Mouse (Mus musculus) liver, postnatal 0 days (tissue): ENCODE measurements at regions not wholly inside any gene's neighbourhood (a gene's known extent, or its start where the extent isn't known, plus 50 kb on each side); places are given as distances from the start of the nearest gene placed in this dataset.

Experiments used
- ATAC-seq: fragments of 200-750 bp; cut with Nextera tagmentation; 2 replicates; pipeline ENCODE4 v1.8.0; 2017; ENCODE audit warnings: mild to moderate bottlenecking, moderate library complexity
- DNase-seq: peaks from one replicate; pipeline ENCODE4 v3.0.0-alpha.2; 2016
- H3K27ac ChIP-seq: fragments of 300-500 bp; sonication (generic); 2 replicates; pipeline ENCODE4 v1.5.1; 2014; ENCODE audit warnings: antibody characterized with exemption, moderate library complexity, mild to moderate bottlenecking, low read depth
- H3K27me3 ChIP-seq: fragments of 300-500 bp; sonication (generic); 2 replicates; pipeline ENCODE4 v1.6.1; 2014; ENCODE audit warnings: low read length, control low read depth, mixed read lengths; ENCODE audit not compliant: insufficient read depth
- H3K36me3 ChIP-seq: fragments of 300-500 bp; sonication (generic); replicated peaks from 2 replicates; pipeline ENCODE4 v1.6.1; 2014; ENCODE audit warnings: mild to moderate bottlenecking, control low read depth, low read length, moderate library complexity, mixed read lengths; ENCODE audit not compliant: insufficient read depth
- H3K4me1 ChIP-seq: fragments of 300-500 bp; sonication (generic); 2 replicates; pipeline ENCODE4 v1.6.1; 2014; ENCODE audit warnings: antibody characterized with exemption, mild to moderate bottlenecking, control low read depth; ENCODE audit not compliant: insufficient read depth
- H3K4me2 ChIP-seq: fragments of 300-500 bp; sonication (generic); 2 replicates; pipeline ENCODE4 v1.6.1; 2014; ENCODE audit warnings: low read depth, mild to moderate bottlenecking, low read length, moderate library complexity, mixed read lengths
- H3K4me3 ChIP-seq: fragments of 300-500 bp; sonication (generic); 2 replicates; pipeline ENCODE4 v1.5.1; 2014; ENCODE audit warnings: low read depth, low read length
- H3K9ac ChIP-seq: fragments of 300-500 bp; sonication (generic); replicated peaks from 2 replicates; pipeline ENCODE4 v1.6.1; 2014; ENCODE audit warnings: mild to moderate bottlenecking, moderate library complexity
- H3K9me3 ChIP-seq: fragments of 300-500 bp; sonication (generic); 2 replicates; pipeline ENCODE4 v1.6.1; 2016; ENCODE audit warnings: mild to moderate bottlenecking, control low read depth, low read length, mixed read lengths
- CTCF ChIP-seq: sonication (generic); IDR thresholded peaks from 2 replicates; pipeline ENCODE4 v1.5.1; 2016; ENCODE audit warnings: antibody characterized with exemption, low read depth
- EP300 ChIP-seq: IDR thresholded peaks from 2 replicates; pipeline ENCODE4 v1.6.1; 2016; ENCODE audit warnings: antibody characterized with exemption, low read depth, mild to moderate bottlenecking
- WGBS: fragments of 180-500 bp; shearing (Covaris S2); extraction: QIAGEN DNeasy Blood & Tissue Kit; methylation state at CpG from one replicate; pipeline ENCODE4 v1.1.7; 2014; ENCODE audit not compliant: insufficient replicate concordance; 5-methylcytosine and 5-hydroxymethylcytosine counted together

DNA sequence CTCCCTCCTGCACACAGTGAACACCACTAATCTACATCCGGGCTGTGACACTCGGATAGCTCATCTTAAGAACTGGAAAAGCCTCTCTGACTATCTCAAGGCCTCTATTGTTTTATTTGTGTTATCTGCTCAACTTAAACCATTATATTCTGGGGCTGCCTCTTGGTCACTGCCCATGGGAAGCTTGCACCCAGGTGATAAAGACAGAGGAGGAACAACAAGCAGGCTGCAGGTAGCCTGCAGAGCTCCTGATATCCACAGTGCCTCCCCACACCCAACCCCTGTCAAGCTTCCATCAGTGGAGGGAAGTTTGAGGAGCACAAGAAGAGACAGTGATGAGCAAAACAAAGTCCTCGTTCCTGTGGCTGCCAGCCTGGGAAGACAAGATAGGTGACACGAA lies 467.0 kb upstream of the Smim15 start:
- ATAC-seq (peak; percentile 87), DNase-seq (no peak)
- no peak overlapping the region for H3K27ac ChIP-seq
- no peaks in the 10 kb centered on the region for H3K27me3 ChIP-seq
- no peak overlapping the region for H3K9ac ChIP-seq
- no peaks in the 10 kb centered on the region for H3K36me3 ChIP-seq
- 30% methylated on average over 4 of the region's 4 CpGs for WGBS
- TF ChIP-seq CTCF (no peak), EP300 (peak; percentile 76)
- H3K9me3 ChIP-seq: no peaks in the 10 kb centered on the region
- H3K4me3 ChIP-seq: no peak overlapping the region
- 0 out of 2 replicates have a peak overlapping the region, but pooled peaks have one; percentile 4 for H3K4me2 ChIP-seq
- peaks cover 2% of the 10 kb centered on the region; the same call in 1 of the 2 replicates for H3K4me1 ChIP-seq

DNA sequence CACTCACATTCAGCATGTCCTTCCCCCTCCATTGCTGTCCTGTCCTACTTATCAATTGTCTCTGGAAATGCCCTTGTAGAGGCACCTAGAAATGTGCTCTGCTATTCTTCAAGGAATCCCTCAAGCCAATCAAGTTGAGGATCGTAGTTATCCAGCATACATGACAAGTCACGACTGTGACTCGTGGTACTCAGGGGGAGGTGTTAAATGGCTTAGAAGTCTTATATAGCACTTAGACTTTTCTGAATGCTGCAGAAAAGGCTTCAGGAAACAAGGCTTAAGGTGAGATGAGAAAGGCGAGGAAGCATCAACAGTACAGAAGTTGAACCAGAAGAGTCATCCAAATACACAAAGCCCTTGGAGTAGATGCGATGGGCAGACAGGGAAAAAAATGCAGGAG lies 467.5 kb upstream of the Smim15 start:
- Histone ChIP-seq H3K9me3 (no peaks in the 10 kb centered on the region), H3K4me2 (no peak overlapping the region), H3K9ac (no peak overlapping the region), H3K4me1 (peaks cover 2% of the 10 kb centered on the region; the same call in 1 of the 2 replicates), H3K27me3 (no peaks in the 10 kb centered on the region), H3K36me3 (no peaks in the 10 kb centered on the region), H3K4me3 (no peak overlapping the region), H3K27ac (no peak overlapping the region)
- DNase-seq (no peak), ATAC-seq (no peak)
- TF ChIP-seq CTCF: no peak
- TF ChIP-seq EP300: no peak
- 66% methylated on average over 5 of the region's 5 CpGs for WGBS

DNA sequence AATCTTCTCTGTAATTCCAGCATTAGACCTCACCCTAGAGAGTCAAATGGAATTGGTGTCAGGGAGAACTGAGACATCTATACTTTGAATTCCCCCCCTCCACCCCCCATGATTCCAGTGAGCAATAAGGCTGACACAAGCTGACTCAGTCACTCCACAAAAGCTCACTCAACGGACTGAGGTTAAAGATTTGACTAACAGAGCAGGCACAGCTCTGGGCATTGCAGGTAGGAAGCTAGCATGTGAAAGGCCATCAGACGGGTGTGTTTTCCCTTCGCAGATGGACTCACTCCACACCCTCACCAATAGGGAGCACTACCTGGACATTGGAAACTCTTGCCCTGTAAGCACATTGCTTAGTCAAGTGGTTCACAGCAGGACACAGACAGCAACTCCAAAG lies 469.2 kb upstream of the Smim15 start:
- no peak for TF ChIP-seq CTCF
- TF ChIP-seq EP300: no peak
- H3K4me3 ChIP-seq: no peak overlapping the region
- no peaks in the 10 kb centered on the region for H3K27me3 ChIP-seq
- DNase-seq (no peak), ATAC-seq (no peak)
- no peak overlapping the region for H3K27ac ChIP-seq
- H3K4me2 ChIP-seq: no peak overlapping the region
- WGBS: 73% methylated on average over 3 of the region's 3 CpGs
- H3K36me3 ChIP-seq: no peaks in the 10 kb centered on the region
- H3K9me3 ChIP-seq: no peaks in the 10 kb centered on the region
- H3K9ac ChIP-seq: no peak overlapping the region
- peaks cover 2% of the 10 kb centered on the region; the same call in 1 of the 2 replicates for H3K4me1 ChIP-seq

DNA sequence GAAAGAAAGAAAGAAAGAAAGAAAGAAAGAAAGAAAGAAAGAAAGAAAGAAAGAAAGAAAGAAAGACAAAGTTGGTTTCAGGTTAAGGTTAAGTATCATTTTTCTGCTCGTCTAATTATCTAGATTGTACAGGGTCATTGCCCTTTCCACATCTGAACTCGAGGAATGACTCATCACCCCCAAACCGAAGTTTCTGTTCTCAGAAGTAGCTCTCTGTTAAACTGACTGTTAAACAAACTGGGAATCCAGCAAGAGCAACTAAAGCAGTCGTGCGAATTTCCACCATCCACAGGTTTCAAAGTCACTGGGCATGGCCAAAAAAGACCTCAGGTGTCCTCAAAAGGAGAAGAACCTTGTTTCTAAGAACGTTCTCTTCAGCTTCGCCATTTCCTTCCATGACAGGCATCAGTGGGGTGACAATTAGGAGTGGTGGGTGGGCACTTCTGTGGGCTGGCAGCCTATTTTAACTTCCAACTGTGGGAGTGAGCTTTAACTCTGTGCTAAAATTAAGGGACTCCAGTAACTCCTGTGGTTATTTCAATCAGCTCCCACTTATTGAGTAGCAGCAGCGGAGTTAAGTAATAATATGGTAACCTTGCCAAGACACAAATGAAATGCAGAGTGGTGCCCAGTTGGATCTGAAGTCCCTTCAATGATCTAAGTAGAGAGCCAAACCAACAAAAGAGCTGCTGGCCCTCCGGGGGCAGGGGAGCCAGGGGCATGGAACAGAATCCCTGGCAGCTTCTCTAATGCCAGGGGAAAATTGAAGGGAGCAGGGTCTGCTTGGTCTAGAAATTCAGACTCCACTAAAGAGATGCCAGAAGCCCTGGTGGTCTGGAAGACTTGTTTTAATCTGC lies 470.5 kb upstream of the Smim15 start:
- Histone ChIP-seq H3K27ac (no peak overlapping the region), H3K9me3 (no peaks in the 10 kb centered on the region), H3K4me1 (peaks cover 2% of the 10 kb centered on the region; the same call in 1 of the 2 replicates), H3K9ac (no peak overlapping the region), H3K4me3 (no peak overlapping the region), H3K27me3 (no peaks in the 10 kb centered on the region), H3K4me2 (no peak overlapping the region), H3K36me3 (no peaks in the 10 kb centered on the region)
- DNase-seq (no peak), ATAC-seq (no peak)
- TF ChIP-seq CTCF (no peak), EP300 (no peak)
- WGBS: 48% methylated on average over 9 of the region's 9 CpGs

DNA sequence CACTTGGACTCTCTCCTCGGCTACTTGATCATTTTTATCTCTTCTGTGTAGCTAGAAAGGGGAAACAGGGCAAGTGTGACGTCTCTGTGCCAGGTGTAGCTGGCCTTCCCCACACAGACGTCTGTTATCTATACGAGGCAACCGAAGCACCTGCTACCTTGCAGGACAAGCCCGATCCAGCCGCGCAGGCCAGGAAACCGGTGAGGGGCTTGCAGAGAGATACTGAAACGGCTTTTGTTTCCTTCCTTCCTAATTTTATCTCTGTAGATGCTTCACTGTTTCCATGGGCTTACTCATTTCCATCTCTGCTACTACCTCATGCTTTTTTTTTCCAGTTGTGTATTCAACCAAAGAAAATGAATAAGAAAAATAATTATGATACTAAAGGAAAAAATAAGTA lies 472.7 kb upstream of the Smim15 start:
- Histone ChIP-seq H3K36me3 (no peaks in the 10 kb centered on the region), H3K27ac (no peak overlapping the region), H3K4me3 (no peak overlapping the region), H3K27me3 (no peaks in the 10 kb centered on the region), H3K9me3 (no peaks in the 10 kb centered on the region), H3K9ac (no peak overlapping the region), H3K4me1 (no peaks in the 10 kb centered on the region; the same call in 1 of the 2 replicates), H3K4me2 (no peak overlapping the region)
- ATAC-seq (no peak), DNase-seq (no peak)
- 29% methylated on average over 10 of the region's 10 CpGs for WGBS
- no peak for TF ChIP-seq CTCF
- 0 out of 2 replicates have a peak, but pooled peaks have one; percentile 15 for TF ChIP-seq EP300

DNA sequence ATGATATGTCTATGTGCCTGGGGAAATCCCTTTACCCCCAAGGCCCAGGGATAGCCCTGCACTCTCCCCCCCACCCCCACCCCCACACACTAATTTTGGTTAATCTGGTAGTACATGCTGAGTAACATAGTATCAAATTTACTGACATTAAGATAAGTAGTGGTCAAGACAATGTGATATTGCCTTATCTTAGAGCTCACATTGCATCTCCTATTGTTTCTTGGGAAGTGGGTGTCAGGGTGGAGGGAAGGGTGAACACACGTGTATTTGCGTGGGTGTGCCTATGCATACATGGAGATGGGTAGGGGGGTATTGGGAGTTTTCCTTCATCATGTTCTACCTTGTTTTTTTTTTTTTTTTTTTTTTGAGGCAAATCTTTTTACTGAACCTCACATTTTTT lies 474.8 kb upstream of the Smim15 start:
- H3K9ac ChIP-seq: no peak overlapping the region
- TF ChIP-seq CTCF: no peak
- no peak overlapping the region for H3K4me3 ChIP-seq
- H3K4me1 ChIP-seq: no peaks in the 10 kb centered on the region; the same call in 1 of the 2 replicates
- 41% methylated on average over 2 of the region's 2 CpGs for WGBS
- no peak overlapping the region for H3K27ac ChIP-seq
- no peak overlapping the region for H3K4me2 ChIP-seq
- H3K27me3 ChIP-seq: no peaks in the 10 kb centered on the region
- DNase-seq (no peak), ATAC-seq (no peak)
- H3K36me3 ChIP-seq: no peaks in the 10 kb centered on the region
- no peaks in the 10 kb centered on the region for H3K9me3 ChIP-seq
